Mouse (Mus musculus) midbrain, embryonic 13.5 days (tissue): ENCODE results near the gene Kif3b. TPM values are rescaled to one million over a fixed set of nuclear protein-coding genes. Genes with fewer than 3 reads are reported as not detected.
"Not testable (repeated sequence)": the region's sequence is repeated elsewhere in the genome, so short reads cannot be mapped to it uniquely, and the experiment has no call there.

Source experiments
- ATAC-seq: fragments of 200-750 bp; cut with Nextera tagmentation; 2 replicates; pipeline ENCODE4 v1.8.0; 2017; ENCODE audit warnings: mild to moderate bottlenecking, moderate TSS enrichment, moderate library complexity
- H3K27ac ChIP-seq: fragments of 300-500 bp; sonication (generic); 2 replicates; pipeline ENCODE4 v1.5.1; 2015; ENCODE audit warnings: inconsistent platforms, mild to moderate bottlenecking, moderate library complexity
- H3K27me3 ChIP-seq: fragments of 300-500 bp; sonication (generic); 2 replicates; pipeline ENCODE4 v1.6.1; 2015; ENCODE audit warnings: mild to moderate bottlenecking, inconsistent platforms
- H3K36me3 ChIP-seq: fragments of 300-500 bp; sonication (generic); 2 replicates; pipeline ENCODE4 v1.6.1; 2015; ENCODE audit warnings: mild to moderate bottlenecking, inconsistent platforms
- H3K4me1 ChIP-seq: fragments of 300-500 bp; sonication (generic); replicated peaks from 2 replicates; pipeline ENCODE4 v1.6.1; 2015; ENCODE audit warnings: inconsistent platforms
- H3K4me2 ChIP-seq: fragments of 300-500 bp; sonication (generic); replicated peaks from 2 replicates; pipeline ENCODE4 v1.6.1; 2015; ENCODE audit warnings: moderate library complexity, mild to moderate bottlenecking, inconsistent platforms
- H3K4me3 ChIP-seq: fragments of 300-500 bp; sonication (generic); replicated peaks from 2 replicates; pipeline ENCODE4 v1.5.1; 2015; ENCODE audit warnings: mild to moderate bottlenecking, inconsistent platforms
- H3K9ac ChIP-seq: fragments of 300-500 bp; sonication (generic); replicated peaks from 2 replicates; pipeline ENCODE4 v1.6.1; 2015; ENCODE audit warnings: mild to moderate bottlenecking, inconsistent platforms
- H3K9me3 ChIP-seq: fragments of 300-500 bp; sonication (generic); 2 replicates; pipeline ENCODE4 v1.6.1; 2016; ENCODE audit warnings: mild to moderate bottlenecking, inconsistent platforms
- WGBS: fragments of 180-500 bp; shearing (Covaris S2); methylation state at CpG from one replicate; pipeline ENCODE4 v1.1.7; 2015; 5-methylcytosine and 5-hydroxymethylcytosine counted together
- polyA plus RNA-seq: library from polyadenylated mRNA; unstranded; fragments of >200 nt; fragmentation: Nextera tagmentation; extraction: Ambion mirVana; gene quantifications from 2 replicates; pipeline ENCODE4 v1.2.1, GENCODE M21; 2015

The Kif3b gene
- 15.4 and 15.6 TPM in 2 replicates for polyA plus RNA-seq

DNA sequence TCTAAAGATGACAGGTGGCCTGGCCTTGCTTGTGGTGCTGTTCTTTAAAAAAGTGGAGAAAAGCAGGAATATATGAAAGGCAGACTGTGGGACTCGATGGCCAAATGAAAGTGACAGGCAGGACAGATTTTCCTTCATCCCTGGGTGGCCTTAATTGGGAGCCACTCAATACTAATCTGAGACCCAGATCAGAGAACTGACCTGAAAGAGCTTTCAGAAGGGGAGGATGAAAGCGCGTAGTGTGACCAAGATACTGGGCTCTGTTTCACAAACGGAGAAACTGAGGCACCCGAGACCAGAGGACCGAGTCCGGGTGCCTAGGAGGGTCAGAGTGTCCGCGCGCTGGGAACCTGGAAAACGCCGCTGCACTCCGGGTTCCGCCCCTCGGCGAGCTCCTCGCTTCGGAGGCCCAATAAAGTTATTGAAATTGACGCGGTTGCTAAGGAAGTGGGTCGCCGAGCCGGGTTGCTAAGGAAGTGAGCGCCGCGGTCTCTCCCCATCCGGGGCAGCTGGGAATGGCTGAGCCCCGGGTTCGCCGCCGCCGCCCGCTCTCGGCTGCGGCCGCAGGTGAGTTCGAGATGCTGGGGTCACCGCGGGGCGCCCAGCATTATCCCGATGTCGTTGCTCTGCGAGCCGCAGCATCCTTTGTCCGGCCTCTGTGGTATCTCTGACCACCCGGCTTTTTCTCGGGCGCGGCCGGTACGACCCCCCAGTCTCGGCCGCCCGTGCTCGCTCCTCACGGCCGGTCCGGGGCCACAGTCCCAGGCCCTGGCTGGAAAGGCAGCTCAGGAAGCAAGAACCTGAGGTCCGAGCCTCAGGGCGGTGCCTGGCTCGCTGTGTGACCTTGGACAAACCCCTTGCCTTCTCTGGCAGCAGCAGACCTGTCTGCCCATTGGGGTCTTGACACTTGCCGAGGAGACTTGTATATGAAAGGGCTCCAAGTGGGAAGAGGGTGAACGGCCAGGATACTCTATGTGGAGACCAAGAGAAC lies at the start of gene Kif3b:
Gene Kif3b, plus strand, starts transcription at position 476 of the 991 bp plus-strand sequence.
- H3K9ac ChIP-seq, result peak within 1 kb of the TSS; percentile 96
- no peaks in the 10 kb centered on the region for H3K36me3 ChIP-seq
- peak within 1 kb of the TSS; percentile 88 for H3K4me3 ChIP-seq
- 0 out of 2 replicates have a peak within 1 kb of the TSS, but pooled peaks have one; percentile 30 for H3K27ac ChIP-seq
- no peaks in the 10 kb centered on the region for H3K27me3 ChIP-seq
- H3K4me2 ChIP-seq, result peak within 1 kb of the TSS; percentile 75
- H3K4me1 ChIP-seq, result peaks cover 36% of the 10 kb centered on the region
- WGBS, result 1% methylated on average over 63 of the region's 63 CpGs
- peak; percentile 96 for ATAC-seq
- H3K9me3 ChIP-seq, result no peaks in the 10 kb centered on the region

DNA sequence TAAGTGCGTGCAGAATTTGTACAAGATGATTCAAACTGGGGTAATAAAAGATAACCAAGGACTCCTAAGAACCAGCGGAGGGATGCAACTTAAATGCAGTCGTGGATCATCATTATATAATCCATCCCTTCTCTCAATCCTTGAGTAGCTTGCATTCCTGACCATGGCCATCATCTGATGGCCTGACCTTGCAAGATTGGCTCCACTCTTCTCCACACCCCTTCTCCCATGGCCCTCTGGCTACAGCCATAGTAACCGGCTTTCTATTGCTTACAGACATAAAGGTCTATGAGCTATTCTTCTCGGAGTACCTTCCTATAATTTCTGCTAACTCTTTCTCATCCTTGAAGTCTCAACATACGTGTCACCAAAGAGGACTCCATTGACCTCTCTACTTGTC lies 49.1 kb upstream of the Kif3b start:
- Histone ChIP-seq H3K27me3 (no peaks in the 10 kb centered on the region), H3K27ac (no peak overlapping the region), H3K4me3 (peak overlapping the region; percentile 97), H3K9me3 (no peaks in the 10 kb centered on the region), H3K4me2 (peak overlapping the region; percentile 94), H3K9ac (peak overlapping the region; percentile 99), H3K4me1 (peaks cover 58% of the 10 kb centered on the region), H3K36me3 (peaks cover 18% of the 10 kb centered on the region; the same call in 1 of the 2 replicates)
- ATAC-seq, result no peak
- 71% methylated on average over 6 of the region's 6 CpGs for WGBS

DNA sequence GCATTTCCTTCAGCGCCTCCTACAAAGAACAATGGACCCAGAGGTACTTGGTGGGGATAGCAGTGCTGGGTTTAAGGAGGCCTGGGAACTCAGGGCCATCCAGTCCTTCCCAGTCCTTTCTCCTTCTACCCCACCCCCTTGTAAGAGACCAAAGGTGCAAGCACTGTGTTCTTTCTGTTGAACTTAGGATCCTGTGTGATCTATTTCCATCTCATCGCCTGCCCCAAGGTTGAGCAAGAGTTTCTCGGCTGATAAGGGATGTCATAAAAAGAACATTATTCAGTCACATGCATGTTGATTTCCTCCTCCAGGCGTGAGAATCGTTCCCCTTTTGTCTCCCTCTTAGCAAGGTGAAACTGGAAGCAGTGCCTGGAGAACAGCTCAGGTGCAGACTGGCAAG lies 41.5 kb upstream of the Kif3b start:
- no peak overlapping the region for H3K4me3 ChIP-seq
- no peak overlapping the region for H3K9ac ChIP-seq
- WGBS, result 96% methylated on average over 5 of the region's 5 CpGs
- no peaks in the 10 kb centered on the region for H3K9me3 ChIP-seq
- H3K27me3 ChIP-seq, result no peaks in the 10 kb centered on the region
- peaks cover 56% of the 10 kb centered on the region for H3K36me3 ChIP-seq
- no peak for ATAC-seq
- H3K4me2 ChIP-seq, result no peak overlapping the region
- H3K4me1 ChIP-seq, result 0 out of 2 replicates have a peak, but pooled peaks cover 4% of the 10 kb centered on the region
- no peak overlapping the region for H3K27ac ChIP-seq

DNA sequence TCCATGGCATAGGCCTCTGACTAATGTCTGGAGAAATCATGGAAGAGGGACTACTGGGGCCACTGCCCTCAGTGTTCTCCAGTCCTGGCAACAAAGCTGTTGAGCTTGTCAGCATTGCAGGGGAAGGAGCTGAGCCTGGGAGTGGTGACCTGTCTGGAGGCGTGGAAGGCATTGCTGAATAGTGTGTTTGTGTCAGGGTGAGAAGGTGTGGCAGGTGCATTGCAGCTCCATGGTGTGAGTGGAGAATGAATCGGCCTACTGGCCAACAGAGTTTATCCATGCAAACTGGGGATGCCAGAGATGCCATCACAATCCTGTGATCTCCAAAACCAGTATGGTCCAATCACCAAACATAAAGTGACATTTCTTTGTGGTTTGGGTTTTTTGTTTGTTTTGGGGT lies 34.6 kb upstream of the Kif3b start:
- Histone ChIP-seq H3K4me2 (no peak overlapping the region), H3K27me3 (no peaks in the 10 kb centered on the region), H3K4me3 (no peak overlapping the region), H3K9ac (no peak overlapping the region), H3K27ac (no peak overlapping the region), H3K4me1 (no peaks in the 10 kb centered on the region), H3K9me3 (no peaks in the 10 kb centered on the region), H3K36me3 (peaks cover 39% of the 10 kb centered on the region)
- ATAC-seq, result no peak
- WGBS, result 81% methylated on average over 2 of the region's 2 CpGs

DNA sequence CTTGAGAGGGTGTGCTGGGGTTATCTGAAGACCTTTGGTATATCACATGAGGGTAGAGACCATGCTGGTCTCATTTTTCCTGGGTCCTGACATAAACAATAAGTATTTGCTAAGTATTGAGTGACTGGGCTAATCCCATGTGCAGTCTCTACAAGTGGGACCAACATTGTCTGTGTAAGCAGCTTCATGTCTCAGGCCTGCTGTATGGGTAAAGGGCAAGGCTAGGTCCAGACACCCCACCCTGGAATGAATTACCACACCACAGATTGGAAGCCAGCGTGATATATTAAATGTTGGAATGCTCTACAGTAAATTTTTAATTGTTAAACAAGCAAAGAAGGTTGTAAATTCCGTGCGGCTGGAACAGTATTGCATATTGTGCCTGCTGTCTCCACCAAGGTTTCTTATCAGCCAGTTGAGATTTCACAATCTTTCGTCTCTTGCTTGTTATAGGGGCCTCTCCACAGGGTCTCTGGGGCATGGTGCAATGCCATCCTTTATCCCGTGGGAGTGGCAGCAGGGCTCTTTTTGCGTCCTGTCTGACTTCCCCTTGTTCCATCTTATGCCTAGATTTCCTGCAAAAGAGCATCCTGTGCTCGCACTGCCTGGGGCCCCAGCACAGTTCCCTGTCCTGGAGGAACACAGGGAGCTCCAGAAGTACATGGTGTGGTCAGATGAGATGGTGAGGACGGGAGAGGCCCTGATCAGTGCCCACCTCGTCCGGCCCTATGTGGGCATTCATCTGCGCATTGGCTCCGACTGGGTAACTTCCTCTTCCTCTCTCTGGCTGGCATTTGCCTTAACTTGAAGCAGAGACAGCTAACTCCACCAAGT lies 32.0 kb upstream of the Kif3b start:
- no peaks in the 10 kb centered on the region for H3K27me3 ChIP-seq
- no peak for ATAC-seq
- no peak overlapping the region for H3K27ac ChIP-seq
- H3K36me3 ChIP-seq, result peaks cover 44% of the 10 kb centered on the region
- H3K4me1 ChIP-seq, result no peaks in the 10 kb centered on the region
- H3K4me2 ChIP-seq, result no peak overlapping the region
- no peaks in the 10 kb centered on the region for H3K9me3 ChIP-seq
- no peak overlapping the region for H3K4me3 ChIP-seq
- 90% methylated on average over 12 of the region's 12 CpGs for WGBS
- H3K9ac ChIP-seq, result no peak overlapping the region

DNA sequence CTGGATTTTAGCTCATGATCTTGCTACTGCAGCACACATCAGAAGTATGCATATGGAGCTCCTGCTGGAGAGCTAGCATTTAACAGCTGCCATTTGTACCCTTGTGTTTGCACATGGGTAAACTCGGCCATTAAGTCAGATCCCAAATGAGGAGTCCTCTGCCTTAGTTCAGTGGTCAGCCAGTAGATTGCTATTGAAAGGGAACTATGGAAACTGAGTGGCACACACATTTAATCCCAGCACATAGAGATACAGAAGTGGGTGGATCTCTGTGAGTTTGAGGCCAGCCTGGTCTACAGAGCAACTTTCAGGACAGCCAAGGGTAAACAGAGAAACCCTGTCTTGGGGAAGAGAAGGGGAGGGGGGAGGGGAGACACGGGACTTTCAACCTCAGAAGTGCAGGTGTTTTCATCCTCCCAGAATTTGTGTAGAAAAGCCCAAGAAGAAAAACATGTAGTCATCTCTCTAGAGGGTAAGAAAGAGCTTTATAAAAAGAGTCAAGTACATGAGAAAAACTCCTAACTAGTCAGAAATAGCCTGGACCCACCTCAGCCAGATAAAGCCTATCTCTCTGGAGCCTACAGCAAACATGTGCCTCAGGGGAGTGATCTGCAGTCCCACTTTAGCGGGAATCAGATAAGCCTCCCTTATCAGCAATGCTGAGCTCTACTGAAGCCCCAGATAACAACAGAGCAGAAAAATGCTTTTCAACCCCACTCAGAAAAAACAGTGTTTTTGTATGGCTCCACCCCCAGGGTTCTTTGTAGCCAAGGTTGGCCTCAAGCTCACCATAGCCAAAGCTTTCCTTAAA lies 31.1 kb upstream of the Kif3b start:
- H3K9me3 ChIP-seq, result no peaks in the 10 kb centered on the region
- no peak for ATAC-seq

DNA sequence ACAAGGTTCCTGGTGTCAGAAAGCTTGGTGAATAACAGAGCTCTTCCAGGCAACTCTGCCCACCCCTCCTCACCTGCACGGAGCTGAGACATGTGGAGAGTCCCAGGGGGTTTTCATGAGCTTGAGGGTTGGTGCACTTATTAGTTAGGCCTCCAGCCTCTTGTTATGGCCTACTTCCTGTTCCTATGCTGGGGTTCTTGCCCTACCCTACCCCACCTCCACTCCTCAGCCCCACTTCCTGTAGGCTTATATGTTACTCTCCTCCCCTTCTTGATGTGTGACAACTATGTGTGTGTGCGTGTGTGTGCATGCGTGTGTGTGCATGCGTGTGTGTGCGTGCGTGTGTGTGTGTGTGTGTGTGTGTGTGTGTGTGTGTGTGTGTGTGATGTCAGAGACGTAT lies 28.2 kb upstream of the Kif3b start:
- Histone ChIP-seq H3K9me3 (no peaks in the 10 kb centered on the region), H3K4me3 (no peak overlapping the region), H3K4me1 (no peaks in the 10 kb centered on the region), H3K36me3 (peaks cover 75% of the 10 kb centered on the region), H3K27ac (no peak overlapping the region), H3K9ac (no peak overlapping the region), H3K4me2 (no peak overlapping the region), H3K27me3 (no peaks in the 10 kb centered on the region)
- ATAC-seq, result no peak
- 95% methylated on average over 7 of the region's 7 CpGs for WGBS

More for the DNA sequence above, 31.1 kb upstream of the Kif3b start:
- Histone ChIP-seq H3K36me3 (peaks cover 52% of the 10 kb centered on the region), H3K4me1 (no peaks in the 10 kb centered on the region), H3K4me2 (no peak overlapping the region), H3K9ac (no peak overlapping the region), H3K4me3 (no peak overlapping the region), H3K27me3 (no peaks in the 10 kb centered on the region), H3K27ac (no peak overlapping the region)
- 77% methylated on average over 3 of the region's 3 CpGs for WGBS

DNA sequence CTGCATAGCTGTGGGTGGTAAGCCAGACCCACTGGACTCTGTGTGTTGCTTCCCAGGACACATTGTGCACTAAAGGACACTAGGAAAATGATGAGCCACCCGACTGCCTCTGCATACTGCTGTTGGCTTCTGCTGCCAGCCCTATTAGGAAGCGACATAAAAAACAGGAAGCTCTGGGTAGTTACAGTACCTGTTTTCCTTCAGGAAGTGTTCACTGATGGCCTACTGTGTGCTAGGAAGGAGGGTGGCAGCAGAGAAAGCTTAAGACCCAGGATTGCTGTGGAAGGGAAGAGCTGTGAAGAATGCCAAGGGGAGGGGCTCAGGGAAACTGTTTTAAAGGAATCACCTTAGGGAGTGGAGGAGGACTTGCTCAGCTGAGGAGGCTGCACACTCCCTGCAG lies 23.9 kb upstream of the Kif3b start:
- Histone ChIP-seq H3K4me3 (no peak overlapping the region), H3K9me3 (no peaks in the 10 kb centered on the region), H3K36me3 (peaks cover 51% of the 10 kb centered on the region)

DNA sequence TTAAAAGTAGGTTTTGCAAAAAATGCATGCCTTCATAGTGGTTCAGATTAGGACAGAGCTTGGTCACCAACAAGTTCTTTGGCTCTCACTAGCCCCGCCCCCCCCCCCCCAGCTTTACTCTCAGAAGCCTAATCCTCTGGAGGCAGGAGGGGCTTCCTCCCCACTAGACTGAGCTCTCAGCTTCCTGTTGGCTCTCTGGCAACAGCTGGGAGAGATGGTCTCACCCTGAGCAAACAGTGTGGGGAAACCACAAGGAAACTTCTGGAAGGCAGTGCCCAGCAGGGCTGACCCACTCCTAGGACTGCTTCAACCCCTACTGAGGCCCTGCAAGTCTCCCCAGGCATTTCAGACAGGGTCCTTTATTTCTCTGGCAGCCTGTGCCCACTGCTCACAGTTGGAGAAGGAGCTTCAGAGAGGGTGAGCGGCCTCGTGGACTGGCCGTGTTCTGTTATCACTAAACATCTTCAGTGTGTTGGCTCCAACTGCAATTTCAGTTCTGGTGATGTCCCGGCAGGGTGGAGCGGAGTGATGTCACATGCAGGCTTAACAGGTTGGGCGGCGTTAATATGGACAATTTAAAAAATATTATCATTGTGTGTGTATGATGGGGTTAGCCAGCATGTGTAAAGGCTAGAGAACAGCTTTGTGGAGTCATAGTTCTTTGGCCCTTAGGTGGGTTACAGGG lies 20.8 kb upstream of the Kif3b start:
- not testable (repeated sequence) for H3K4me1 ChIP-seq, H3K9ac ChIP-seq, H3K27ac ChIP-seq, ATAC-seq, H3K27me3 ChIP-seq, H3K9me3 ChIP-seq, H3K4me2 ChIP-seq, H3K4me3 ChIP-seq
- peaks cover 23% of the 10 kb centered on the region for H3K36me3 ChIP-seq
- WGBS, result 69% methylated on average over 8 of the region's 8 CpGs

More for the DNA sequence above, 23.9 kb upstream of the Kif3b start:
- H3K27ac ChIP-seq, result no peak overlapping the region
- H3K27me3 ChIP-seq, result no peaks in the 10 kb centered on the region
- H3K4me1 ChIP-seq, result no peaks in the 10 kb centered on the region; the same call in 1 of the 2 replicates
- 88% methylated on average over 2 of the region's 2 CpGs for WGBS
- H3K9ac ChIP-seq, result no peak overlapping the region
- H3K4me2 ChIP-seq, result no peak overlapping the region
- no peak for ATAC-seq

DNA sequence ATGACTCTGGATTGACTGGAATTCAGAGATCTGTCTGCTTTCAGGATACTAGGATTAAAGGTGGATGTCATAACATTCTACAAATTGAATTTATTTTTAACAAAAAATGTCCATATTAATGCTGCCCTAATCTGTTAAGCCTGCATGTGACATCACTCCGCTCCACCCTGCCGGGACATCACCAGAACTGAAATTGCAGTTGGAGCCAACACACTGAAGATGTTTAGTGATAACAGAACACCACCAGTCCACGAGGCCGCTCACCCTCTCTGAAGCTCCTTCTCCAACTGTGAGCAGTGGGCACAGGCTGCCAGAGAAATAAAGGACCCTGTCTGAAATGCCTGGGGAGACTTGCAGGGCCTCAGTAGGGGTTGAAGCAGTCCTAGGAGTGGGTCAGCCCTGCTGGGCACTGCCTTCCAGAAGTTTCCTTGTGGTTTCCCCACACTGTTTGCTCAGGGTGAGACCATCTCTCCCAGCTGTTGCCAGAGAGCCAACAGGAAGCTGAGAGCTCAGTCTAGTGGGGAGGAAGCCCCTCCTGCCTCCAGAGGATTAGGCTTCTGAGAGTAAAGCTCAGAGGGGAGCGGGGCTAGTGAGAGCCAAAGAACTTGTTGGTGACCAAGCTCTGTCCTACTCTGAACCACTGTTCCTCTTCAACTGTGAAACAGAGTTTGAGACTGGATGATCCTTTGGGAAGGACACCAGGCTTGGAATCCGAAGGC lies 16.9 kb upstream of the Kif3b start:
- H3K27ac ChIP-seq, H3K4me2 ChIP-seq: not testable (repeated sequence)
- WGBS, result 69% methylated on average over 6 of the region's 6 CpGs

More for the DNA sequence above, 16.9 kb upstream of the Kif3b start:
- not testable (repeated sequence) for H3K4me1 ChIP-seq, H3K36me3 ChIP-seq, H3K9me3 ChIP-seq, H3K9ac ChIP-seq, H3K4me3 ChIP-seq, ATAC-seq, H3K27me3 ChIP-seq
